Mouse (Mus musculus) T-helper 2 cell (primary cell): Measurements from ENCODE around the gene Mylk.
"Not testable (repeated sequence)": the region's sequence is repeated elsewhere in the genome, so short reads cannot be mapped to it uniquely, and the experiment has no call there.

ENCODE experiments used
- in situ Hi-C: fragments of 300-600 bp; cut with MboI, MseI; formaldehyde crosslinking; loops from one replicate; pipeline ENCODE4 v1.15.1; 2025; ENCODE audit warnings: high pct_unique_total_duplicates

The Mylk gene

DNA sequence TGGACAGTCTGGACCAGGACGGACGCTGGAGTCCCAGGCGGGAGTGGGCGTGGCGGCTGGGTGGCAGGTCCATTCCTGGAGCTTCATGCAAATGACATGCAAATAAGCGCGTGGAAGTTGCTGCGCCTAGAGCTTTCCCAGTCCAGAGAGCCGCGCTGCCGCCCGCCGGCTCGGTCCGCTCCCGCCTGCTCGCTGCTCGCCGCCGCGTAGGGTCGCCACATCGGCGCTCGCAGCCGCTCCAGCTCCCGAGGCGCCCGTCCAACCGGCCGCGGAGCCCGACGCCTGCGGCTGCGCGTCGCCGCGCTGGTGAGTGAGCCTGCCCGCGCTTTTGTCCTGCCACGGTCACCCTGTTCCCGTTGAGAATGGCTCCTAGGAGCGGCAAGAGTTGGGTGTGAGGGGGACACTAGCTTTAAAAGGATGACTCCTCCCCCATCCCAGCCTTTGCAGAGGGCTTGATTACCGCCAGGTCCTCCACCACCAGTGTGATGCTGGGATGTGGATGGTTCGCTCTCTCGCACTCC is at the start of gene Mylk:
Gene Mylk, plus strand, starts transcription at position 146 of the 521 bp plus-strand sequence.
- in situ Hi-C loops = no loop called here

DNA sequence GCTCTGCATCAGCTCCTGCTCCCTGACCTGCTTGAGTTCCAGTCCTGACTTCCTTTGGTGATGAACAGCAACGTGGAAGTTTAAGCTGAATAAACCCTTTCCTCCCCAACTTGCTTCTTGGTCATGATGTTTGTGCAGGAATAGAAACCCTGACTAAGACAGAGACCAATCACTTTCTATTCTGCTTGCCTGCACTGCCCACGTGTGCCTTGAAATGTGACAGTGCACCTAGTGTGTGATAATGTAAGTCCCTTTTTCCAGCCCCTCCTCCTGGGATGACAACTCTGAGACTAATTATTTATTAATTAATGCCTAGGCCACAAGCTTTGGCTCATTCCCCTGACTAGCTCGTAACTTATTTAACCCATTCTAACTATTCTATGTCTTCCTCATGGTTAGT is 46.3 kb upstream of the Mylk start:
- in situ Hi-C loops = loop anchor here (25.0 kb wide), 1 partner anchor 1239 kb away; the partner anchor contains the start of genes Dtx3l and Parp9

DNA sequence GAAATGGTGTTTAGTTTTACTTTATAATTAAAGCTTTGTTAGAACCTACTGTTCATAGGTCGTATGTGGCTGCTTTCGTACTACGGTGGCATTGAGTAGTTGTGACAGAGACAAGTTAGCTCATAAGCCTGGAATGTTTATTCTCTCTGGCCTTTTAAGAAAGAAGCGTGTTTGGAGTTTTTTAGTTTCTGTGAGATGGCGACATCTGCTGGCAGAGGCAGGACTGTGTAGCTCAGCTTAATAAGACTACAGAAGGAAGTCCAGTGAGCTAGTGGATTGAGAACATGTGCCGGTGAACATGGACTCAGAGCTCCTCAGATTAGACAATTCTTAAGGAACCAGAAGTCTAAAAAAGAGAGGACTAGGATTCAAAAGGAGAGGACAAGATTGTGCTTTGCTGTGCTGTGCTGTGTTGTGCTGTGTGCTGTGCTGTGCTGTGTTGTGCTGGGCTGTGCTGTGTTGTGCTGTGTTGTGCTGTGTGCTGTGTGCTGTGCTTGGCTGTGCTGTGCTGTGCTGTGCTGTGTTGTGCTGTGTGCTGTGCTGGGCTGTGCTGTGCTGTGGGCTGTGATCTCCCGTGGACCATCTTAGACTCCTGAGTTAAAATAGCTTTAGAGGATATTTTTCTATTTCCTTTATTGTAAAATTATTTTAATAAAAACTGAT is 44.7 kb upstream of the Mylk start:
- in situ Hi-C loops = loop anchor here (5.0 kb wide), 1 partner anchor 33 kb away; no protein-coding TSS in a partner anchor

DNA sequence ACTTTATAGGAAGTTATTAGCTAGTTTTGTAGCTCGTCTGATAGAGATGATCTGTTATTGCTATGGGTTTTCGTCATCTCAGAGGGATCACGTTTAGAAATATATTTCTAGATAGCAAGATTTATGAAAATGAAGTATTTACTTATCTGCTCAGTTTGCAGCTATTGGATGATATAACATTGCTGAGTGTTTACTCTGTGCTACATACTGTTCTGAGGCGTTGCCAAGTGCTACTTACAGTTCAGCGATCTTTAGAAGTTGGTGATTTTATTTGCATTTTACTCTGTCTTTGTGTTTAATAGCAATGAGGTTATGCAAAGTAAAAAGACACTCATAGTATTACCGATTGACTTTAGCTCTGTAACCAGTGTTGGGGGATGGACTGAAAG is 44.2 kb upstream of the Mylk start:
- in situ Hi-C loops = loop anchor here (5.0 kb wide), 1 partner anchor 34 kb away; no protein-coding TSS in a partner anchor

DNA sequence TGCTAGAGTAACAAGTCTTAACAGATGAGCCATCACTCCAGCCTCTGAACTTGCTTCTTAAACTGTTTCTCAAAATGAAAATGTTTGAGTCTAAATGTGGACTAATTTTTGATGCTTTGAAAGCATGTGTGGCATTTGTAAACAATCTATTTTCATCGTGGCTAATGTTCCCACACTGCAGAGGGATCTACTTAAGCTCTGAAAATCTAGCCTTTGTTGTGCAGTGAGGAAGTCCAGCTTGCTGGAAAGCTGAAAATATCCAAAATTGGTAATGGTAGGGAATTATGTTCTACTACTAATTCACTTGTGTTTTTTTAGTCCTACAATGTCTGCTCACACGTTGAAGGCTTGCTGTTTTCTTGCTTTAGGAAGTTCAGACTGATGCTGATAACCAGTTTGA is 39.0 kb upstream of the Mylk start:
- in situ Hi-C loops = no loop called here

DNA sequence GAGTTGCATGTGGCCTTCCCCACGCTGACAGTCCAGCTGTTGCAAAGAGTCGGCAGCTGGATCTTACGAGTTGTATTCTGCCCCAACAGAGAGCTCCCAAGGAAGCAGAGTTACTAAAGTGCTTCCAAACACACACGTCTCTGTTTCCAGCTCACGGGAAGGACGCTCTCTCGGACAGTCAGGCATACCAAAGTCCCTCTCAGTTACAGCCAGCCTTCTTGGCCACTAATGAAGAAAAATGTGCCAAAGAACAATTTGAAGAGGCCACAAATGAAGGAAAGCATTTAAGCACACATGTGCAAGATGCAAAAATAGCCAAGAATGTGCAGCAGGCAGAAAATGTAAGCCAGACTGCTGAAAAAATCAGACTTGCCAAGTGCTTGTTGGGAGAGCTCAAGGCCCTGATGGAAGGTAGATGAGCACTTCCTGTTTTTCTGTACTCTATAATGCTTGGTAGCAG is 38.5 kb upstream of the Mylk start:
- in situ Hi-C loops = no loop called here

DNA sequence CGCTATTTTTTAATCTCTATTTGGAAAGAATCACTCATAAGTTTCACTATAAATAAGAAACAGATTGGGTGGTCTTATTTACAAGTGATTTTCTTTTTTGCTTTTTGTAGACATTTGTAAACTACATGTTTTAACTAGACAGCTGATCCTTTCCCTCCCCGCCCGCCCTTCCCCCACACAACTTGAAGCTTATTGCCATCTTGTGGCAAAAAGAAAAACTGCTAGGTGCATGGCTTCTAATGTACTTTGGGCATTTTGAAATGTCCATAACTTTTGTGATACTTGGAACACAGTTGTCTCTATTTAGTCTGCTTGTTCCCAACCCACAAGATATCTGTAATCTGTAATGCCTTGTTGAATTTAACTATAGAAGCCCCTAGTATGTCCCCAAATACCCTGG is 33.5 kb upstream of the Mylk start:
- in situ Hi-C loops = no loop called here

DNA sequence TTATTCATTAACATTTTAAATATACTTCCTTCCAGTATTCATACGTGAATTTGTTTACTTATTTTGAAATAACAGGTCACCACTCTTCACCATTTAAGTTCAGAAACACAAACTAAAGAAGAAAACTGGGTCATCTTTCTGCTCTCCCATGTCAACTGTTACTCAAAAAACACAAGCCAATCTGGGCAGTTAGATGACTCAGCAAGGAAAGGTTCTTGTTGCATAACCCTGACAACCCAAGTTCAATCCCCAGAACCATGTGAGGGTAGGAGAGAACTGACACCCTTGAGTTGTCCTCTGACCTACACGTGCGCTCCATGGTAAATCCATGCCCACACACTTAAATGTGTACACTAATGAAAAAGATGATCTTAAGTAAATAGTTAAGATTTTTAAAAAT is 19.9 kb upstream of the Mylk start:
- in situ Hi-C loops = no loop called here

DNA sequence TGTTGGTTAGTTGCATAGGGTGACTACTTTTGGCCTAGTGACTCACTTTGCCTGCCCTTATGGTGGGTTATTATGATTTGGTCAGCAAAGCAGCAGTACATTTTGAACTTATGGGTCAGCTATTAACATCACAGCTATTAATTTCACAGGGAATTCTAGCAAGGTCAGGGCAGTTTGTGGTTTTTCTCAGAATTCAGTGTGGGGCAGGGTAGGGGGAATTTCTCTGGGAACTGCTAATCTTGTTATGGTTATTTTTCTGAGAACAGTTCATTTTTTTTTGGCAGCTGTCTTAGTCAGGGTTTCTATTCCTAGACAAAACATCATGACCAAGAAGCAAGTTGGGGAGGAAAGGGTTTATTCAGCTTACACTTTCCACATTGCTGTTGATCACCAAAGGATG is 16.4 kb upstream of the Mylk start:
- in situ Hi-C loops = not testable (repeated sequence)

DNA sequence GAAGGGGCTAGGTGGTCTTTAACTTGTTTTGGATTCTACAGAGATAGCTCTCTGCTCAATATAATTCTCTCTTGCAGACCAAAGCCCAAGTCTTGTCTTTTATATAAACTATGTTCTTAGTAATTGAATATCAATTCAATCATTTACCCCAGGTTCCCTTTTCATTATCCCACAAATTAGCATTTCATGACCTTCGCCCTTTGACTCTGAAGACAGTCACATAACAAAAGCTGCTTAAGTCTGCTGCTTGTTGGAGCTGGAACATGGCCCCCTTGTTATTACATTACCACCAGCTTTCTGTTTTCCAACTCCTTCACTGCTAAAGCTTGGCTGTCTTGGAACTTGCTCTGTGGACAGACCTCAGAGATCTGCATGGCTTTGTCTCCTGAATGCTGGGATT is 15.6 kb upstream of the Mylk start:
- in situ Hi-C loops = no loop called here

DNA sequence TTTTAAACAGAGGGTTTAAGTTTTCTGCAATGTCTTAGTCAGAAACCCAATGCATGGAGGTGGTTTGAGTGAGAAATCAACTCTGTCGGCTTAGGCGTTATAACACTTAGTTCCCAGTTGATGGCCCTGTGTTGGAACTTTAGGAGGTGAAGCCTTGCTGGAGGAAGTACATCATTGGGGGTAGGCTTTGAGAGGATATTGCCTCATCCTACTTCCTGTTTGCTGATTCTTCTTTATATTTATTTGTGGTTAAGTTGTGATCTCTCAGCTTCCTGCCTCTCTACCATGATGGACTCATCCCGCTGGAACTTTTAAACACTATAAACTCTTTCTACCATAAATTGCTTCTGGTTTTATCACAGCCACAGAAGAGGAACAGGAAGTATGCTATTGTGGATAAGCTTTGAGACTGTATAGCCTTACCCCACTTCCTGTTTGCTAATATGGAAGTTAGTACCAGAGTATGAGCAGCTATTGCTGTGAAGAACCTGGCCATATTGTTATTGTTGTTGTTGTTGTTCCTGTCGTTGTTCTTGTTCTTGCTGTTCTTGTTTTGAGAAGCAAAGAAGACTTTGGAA is 6.3 kb upstream of the Mylk start:
- in situ Hi-C loops = loop anchor here (10.0 kb wide), 1 partner anchor 884 kb away; no protein-coding TSS in a partner anchor

DNA sequence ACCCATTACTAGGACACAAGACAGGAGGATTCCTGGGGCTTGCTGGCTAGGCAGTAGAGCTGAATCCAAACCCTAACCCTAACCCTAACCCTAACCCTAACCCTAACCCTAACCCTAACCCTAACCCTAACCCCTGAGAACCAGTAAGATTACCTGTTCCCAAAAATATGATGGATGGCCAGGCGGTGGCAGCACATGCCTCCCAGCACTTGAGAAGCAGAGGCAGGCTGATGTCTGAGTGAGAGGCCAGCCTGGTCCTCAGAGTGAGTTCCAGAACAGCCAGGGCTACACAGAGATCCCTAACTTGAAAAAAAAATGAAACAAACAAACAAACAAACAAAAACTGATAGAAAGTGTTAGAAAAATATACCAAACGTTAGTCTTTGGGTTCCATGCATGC is 2.1 kb upstream of the Mylk start:
- in situ Hi-C loops = no loop called here

DNA sequence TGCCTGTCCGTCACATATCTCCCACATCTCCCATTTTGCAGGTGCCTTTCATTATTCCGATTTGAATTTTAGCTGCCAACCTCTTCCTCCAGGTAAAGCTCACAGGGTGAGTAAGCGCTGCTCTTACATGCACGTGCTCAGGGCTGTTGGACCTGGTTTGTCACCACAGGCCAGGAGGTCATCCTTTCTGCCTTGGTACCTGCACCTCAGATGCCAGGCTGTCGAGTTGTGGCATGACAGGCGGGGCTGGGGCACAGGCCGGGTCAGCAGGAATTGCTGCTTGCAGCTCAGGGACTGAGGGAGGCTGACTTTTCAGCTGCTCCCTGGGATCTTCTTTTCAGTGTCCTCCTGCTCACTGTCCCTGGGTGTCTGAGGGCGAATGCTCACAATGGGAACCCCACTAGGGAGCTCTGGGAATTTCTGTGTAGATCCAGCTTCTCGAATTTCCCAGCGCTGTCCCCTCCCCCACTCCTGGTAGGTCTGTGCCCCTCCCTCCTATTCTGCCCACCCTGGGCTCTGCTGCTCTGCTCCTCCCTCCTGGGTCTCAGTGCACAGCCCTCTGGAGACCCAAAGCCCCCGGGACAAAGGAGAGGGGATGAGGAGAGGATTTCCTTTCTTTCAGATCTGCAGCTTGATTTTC is 3.2 kb downstream of the Mylk start:
- in situ Hi-C loops = no loop called here

DNA sequence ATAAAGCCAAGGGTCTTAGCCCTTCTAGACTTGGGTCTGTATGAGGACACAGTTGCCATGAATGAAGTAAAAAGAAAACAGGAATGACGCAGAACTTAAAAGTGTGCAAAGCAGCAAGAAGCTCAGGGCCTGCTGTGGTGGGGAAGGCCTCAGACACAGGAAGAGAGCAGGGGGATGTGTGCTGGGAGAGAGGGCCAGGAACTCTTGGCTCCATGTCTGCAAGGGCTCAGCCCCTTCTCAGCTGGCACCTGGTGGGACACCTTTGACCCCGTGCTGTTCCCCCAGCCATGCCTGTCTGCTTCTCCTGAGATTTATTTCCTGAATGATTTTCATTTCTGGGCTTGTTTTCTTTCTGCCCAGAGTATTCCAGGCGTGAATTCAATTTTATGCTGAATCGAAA is 4.5 kb downstream of the Mylk start:
- in situ Hi-C loops = no loop called here

DNA sequence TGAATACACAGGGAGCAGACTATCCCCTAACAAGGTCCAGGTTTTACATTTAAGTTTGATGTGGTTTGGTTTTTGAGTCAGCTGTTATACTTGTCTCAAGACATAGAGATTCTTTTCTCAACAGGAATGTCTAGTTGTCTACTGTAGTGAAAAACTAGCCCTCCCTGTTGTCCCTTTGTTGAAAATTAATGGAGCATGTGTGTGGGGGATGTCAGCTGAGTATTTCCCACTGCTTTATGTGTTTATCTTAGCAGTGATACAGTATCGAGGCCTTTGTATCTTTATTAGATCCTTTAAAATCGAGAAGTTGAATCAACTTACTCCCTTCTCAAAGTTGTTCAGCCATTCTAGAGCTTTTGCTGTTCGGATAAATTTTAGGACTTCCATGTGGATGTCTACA is 7.0 kb downstream of the Mylk start:
- in situ Hi-C loops = no loop called here

DNA sequence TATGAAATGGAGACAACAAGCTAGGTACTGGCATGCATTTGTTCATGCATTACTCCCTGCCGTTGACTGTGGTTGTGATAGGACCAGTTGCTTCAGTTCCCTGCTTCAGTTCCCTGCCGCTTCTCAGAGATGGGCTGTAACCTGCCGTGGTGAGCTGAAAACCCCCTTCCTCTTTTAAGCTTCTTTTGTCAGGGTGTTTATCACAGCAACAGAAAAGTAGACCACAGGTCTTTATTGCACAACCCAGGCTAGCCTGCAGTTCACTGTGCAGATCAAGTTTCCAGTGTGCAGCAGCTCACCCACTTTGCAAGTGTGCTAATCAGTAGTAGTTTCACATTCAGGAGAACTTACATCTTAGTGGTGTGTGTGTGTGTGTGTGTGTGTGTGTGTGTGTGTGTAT is 8.0 kb downstream of the Mylk start:
- in situ Hi-C loops = no loop called here

DNA sequence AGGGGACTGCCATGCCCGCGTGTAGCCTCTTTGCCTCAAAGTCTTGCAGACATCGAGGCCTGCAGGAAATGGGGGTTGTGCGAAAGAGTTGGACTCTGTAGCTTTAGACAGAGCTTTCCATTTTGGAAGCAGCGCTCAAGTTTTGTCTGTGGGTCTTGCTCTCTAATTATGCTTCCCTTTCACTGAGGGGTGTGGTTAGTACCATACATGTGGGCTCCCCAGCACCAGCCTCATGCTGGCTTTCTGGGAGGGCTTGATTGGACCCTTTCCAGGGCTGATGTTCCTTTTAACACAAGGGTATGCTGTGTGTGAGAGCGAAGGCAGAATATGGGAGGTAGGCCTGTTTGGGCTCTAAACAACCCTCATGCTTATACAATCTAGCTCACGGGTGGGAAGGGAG is 12.0 kb downstream of the Mylk start:
- in situ Hi-C loops = no loop called here

DNA sequence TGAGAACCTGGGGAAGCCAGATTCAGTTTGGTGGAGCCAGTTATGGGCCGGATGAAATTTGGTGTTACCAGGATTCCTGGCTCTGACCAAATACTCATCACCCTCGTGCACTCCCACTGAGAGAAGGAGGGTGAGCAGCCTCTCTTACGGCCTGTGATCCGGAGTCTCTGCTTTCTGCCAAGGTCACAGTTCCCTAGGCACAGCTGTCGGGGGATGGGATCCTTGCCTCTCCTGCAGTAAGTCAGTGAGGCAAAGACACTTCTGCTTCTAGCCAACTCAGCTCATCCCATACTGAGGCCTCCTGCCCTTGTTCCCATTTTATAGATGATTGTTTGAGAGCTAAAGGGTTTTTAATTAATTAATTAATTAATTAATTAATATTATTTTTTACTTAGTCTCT is 13.2 kb downstream of the Mylk start:
- in situ Hi-C loops = no loop called here

DNA sequence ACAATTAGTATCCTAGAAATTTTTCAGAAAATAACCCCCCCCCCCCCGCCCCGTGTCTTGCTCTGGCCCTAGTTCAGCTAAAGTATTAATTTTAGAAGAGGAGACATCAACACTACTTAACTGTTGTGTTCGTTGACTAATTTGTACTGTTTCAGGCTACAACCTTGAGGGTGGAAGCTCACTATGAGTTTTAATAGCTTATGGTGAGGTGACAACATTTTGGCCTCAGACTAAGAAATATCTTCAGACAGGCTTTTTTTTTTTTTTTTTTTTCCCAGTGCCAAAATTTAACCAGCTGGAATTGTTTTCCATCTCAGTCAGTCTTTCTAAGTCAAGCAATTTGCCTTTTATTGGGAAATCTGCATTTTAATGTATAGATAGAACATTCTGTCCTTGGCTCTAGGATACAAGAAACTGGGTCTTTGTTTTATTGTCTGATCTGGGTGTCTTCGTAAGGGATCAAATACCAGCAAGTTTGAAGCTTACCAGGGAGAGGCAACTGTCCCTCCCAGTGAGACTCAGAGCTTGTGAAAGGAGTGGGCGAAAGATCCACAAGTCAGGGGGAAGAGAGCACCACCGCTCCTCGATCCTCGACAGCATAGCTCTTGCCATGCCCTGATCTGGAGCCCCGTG is 19.1 kb downstream of the Mylk start:
- in situ Hi-C loops = no loop called here

DNA sequence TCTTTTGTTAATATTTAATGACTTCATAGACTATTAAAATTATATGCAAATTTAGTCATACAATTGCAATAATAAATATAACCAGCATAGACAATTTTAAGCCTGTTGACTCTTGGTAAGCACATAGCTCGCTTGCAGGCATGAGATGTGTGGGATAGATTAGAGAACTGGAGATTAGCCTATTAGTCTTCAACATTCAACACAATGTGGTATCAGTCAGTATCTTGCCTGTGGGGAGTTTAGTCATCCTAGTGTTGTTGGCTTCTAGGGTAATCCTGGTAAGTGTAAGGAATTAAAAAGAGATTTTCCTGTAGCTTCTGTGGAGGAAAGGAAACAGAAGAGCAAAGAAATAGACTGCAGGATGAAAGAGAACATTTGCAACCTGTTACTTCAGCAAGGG is 20.7 kb downstream of the Mylk start:
- in situ Hi-C loops = no loop called here

DNA sequence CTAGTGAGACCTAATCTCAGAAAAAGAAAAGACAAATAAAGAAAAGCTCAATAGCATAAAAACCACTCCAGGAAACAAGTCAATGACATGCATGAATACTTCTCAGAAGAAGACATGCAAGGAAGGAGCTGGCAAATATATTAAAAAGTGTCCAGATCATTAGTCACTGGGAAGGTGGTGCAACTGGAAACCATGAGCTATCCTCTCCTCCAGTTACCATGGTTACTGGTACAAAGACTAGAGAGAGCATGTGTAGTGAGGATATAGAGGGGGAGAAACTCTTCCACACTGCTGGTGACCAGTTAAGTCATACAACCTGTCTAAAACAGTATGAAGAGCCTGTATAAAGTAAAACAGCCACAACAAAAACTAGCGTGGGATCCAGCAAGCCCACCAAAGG is 21.2 kb downstream of the Mylk start:
- in situ Hi-C loops = no loop called here

DNA sequence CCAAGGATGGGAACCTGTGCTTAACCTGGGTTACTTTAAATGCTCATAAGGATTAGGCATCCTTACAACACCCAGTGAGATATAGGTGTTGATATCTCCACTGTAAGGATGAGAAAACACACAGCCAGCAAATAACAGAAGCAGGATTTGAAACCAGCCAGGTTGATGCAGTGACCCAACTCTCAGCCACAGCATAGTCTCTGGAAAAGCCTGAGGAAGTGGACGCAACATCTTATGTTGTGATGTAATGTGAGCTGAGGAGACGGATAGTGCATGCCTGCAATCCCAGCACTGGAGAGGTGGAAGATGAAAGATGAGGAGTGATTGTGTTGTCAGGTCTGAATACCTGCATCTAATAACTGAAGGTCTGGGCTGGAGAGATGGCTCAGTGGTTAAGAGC is 22.4 kb downstream of the Mylk start:
- in situ Hi-C loops = no loop called here
